Mouse (Mus musculus) thymus, postnatal 0 days (tissue): ENCODE measurements around the gene Tlcd1. TPM values are rescaled to one million over a fixed set of nuclear protein-coding genes. Genes with fewer than 3 reads are reported as not detected.

Source experiments
- DNase-seq: peaks from one replicate; pipeline ENCODE4 v3.0.0-alpha.2; 2015; ENCODE audit warnings: low spot score
- microRNA-seq: library from miRNA; unstranded; fragments of <30 nt; microRNA quantifications from one replicate; pipeline ENCODE4, GENCODE M21; 2016; ENCODE audit warnings: borderline number of aligned reads
- polyA plus RNA-seq: library from polyadenylated mRNA; unstranded; fragments of >200 nt; fragmentation: Nextera tagmentation; extraction: Ambion mirVana; gene quantifications from 2 replicates; pipeline ENCODE4 v1.2.1, GENCODE M21; 2015

Tlcd1 gene
- polyA plus RNA-seq, 1 experiment from 2014 or later = 12.2 TPM

DNA sequence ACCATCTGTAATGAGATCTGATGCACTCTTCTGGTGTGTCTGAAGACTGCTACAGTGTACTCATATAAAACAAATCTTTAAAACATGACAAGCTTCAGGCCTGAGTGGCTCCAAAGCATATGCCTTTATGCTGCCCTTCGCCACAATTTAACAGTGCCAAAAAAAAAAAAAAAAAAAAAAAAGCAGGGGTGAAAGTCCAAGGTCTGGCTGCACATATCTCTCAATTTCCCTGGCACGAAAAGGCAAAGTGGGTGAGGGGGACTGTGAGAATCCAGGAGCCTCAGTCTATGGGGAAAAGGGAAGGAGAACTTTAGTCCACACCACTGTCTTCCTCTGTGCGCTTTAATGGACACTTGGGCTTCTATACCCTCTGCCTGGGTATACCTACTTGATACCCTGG is 25.9 kb downstream of the Tlcd1 start:
- no peak for DNase-seq

DNA sequence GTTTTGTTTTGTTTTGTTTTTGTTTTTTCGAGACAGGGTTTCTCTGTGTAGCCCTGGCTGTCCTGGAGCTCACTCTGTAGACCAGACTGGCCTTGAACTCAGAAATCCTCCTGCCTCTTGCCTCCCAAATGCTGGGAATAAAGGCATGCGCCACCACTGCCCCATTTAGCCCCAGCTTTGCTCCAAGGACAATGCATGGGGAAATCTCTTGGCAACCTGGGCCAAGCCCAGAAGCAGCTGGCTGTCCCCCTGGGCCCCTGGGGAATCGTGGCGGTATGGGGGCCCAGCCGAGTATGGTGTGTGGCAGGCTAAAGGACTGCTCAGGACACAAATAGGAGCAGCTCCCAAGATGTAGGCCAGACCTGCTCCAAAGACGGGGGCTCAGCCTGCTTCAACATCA is 27.8 kb downstream of the Tlcd1 start:
- no peak for DNase-seq

DNA sequence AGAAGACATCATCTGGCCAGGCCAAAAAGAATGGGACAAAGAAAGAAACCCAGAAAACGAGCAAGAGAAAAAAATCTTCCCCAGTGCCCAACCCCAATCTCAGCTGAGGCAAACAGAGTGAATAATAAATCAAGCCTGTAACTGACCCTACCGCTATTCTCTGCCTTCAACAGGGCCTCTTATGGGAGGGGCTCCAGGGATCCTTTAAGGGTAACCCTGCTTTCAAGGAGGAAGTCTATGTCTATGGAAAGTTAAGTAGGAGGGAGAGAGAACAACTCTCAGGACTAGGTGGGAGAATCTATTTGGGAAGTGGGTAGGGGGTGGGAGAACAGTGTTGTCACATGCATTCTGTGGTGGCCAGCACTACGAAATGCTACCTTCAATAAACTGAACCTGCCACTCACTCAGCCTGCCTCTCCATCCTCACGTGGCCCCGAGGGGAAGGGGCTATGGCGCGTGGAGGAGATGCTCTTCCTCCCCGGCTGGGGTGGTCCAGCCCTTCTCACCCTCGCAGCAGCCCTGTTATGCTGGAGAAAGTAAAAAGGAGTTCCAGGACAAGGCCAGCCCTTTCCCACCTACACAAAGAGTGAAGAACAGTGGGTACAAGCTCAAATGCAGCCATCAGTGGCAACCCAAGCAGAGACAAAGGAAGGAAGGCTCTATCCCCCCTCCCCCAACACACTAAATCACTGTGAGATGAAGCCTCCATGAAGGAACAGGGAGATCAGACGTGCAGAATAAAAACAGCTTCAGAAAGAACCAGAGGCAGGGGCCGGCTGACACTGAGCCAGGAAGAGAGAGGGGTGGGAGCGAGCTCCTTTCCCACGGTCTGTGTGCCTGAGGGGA is 29.1 kb downstream of the Tlcd1 start:
- no peak for DNase-seq

DNA sequence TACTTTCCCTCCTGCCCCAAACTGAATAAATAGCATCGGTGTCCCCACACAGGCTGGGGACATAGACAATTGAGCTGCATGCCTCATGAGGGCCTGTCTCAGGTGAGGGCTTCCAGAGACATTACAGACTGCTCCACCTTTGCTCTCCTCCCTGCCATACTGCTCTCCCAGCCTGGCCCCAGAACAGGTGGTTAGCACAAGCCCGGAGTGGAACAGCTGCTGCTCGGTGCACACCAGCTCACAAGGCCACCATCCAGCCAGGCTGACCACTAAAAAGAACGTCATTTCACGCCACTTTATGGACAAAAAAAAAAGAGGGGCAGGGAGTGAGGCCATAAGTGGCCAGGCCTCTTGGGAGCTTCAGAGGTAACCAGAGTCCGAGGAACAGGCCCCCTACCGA is 30.7 kb downstream of the Tlcd1 start:
- no peak for DNase-seq

DNA sequence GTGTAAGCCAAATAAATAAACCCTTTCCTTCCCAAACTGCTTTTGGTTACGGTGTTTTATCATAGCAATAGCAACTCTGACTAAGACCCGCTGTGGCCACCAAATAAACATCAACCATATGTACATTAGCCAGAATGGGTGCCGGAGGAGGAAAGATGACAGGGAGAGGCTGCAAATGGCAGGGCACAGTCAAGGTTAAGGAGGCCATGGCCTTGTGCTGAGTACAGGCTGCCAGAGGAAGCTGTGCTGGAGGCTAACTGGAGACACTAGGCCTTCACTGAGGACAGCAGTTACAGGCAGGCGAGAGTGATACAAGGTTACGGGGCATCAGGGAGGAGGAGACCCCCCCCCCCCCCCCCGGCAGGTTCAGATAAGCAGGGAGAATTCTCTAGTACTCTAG is 33.4 kb downstream of the Tlcd1 start:
- no peak for DNase-seq

DNA sequence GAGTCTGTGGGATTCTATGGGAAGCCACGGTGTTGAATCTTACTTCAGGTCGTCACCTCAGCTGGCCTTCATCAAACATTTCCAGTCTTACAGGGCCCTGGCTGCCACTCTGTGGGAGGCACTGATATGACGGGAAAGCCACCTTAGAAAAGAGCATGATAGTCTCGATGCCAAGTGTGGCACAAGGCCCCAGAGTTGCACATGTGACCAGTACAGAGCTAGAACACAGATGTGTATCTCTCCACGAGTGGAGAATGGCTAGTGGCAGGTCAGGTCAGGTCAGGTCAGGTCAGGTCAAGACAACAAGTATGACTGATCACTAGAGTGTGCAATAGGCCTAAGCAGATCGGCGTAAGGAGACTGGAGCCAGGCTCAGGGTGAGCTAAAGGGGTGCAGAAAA is 34.1 kb downstream of the Tlcd1 start:
- no peak for DNase-seq

DNA sequence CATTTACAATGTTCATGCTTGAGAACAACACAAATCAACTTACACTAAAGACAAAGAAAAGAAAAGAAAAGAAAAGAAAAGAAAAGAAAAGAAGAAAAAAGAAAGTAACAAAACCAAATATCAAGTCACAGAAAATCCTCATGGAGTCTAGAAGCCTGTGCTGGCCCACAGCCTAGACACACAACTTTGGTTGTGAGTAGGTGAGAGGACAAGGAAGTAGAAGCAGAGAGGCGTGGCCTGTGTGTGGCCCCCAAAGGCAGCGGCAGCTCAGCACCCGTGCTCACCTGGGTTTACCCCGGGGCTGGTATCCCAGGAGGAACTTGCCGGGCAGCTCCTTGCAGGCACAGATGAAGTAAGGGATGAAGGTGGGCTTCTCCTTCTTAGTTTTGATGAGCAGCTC is 35.0 kb downstream of the Tlcd1 start:
- DNase-seq = no peak

DNA sequence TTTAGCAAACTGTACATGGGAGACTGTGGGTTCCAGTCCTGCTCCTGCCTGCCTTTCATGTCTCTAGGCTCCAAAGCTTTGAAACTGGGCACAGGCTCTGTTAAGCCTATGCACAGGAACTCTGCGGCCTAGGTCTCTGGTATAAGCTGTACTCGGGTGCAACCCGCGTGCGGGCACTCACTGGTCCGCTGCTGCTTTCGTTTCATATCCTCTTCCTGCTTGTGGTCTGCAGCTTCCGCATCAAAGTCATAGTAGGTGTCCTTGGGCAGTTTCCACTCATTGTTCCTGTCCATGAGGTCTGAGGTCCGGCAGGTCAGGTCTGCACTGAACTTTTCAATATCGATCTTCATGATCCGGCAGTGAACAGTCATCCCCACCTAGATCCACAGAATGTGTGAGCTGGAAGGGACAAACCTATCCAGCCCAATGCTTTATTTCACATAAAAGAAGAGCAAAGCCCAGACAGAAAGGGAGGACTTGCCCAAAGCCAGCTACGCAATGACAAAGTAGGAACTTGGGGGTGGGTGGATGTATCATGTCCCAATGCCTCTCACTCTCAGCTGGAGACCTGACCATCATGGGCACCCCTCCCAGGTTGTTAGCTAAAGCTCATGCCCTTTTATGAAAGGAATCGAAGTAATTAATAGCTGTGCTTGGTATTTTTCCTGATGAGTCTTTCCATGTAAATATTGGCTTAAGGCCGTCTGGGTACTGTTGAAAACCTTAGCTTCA is 36.7 kb downstream of the Tlcd1 start:
- DNase-seq = no peak

DNA sequence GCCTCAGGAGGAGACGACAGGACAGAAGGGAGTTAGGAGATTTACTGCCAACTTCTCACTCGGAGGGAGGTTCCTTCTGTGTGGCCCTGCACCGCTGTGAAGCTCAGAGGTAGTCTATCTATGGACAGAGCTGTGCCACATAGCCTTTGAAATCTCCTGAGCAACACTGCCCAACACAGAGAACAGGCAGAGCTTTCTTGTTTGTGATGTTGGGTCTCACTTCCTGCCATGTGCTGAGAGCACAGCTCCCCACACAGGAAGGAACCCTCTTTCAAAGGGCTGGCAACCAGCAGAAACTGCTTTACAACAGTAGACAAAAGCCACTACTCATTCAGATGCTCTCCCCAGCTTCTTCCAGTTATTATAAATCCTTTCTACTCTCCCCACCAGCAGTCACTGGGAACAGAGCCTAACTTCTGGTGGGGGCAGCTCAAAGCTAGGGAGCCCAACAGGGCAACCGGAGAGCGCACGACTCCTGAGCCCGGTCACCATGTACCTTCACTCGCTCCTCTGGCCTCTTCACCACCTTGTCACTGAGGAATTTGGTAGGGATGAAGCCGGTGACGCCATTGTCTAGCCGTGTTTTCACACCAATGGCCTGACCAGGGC is 39.3 kb downstream of the Tlcd1 start:
- DNase-seq = peak; percentile 64

DNA sequence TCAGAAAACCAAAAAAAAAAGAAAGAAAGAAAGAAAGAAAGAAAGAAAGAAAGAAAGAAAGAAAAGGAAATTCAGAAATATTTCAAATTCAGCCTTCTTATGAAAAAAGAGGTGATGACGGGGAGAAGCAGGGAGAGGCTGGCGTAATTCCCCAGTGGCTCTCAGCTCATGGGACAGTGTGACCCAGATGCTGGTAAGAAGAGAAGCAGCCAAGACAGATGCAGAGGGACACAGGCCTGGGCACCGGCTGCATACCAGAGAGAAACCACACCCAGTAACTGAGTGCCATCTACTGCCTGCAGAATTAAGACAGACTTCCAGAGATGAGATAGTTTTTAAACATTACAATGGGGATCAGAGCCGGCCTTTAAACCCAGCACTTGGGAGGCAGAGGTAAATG is 47.1 kb downstream of the Tlcd1 start:
- no peak for DNase-seq

Small RNA genes within 50 kb of the gene (microRNA-seq; reads per million reads assigned to microRNA genes)
- gene Mir7653 = not detected

Other genes starting within 250 kb of the Tlcd1 start
- gene Sez6, start 245.9 kb upstream of the Tlcd1 start, polyA plus RNA-seq = 0.26 TPM in 2 replicates
- 15.1 and 18.4 TPM in 2 replicates for gene Phf12, start 194.0 kb upstream of the Tlcd1 start, polyA plus RNA-seq
- gene Dhrs13, start 144.4 kb upstream of the Tlcd1 start, polyA plus RNA-seq = 10.2 TPM in 2 replicates
- gene Flot2, start 138.8 kb upstream of the Tlcd1 start, polyA plus RNA-seq = 50.3 and 55.3 TPM in 2 replicates
- gene Eral1, start 96.3 kb upstream of the Tlcd1 start, polyA plus RNA-seq = 22.4 and 24.5 TPM in 2 replicates
- gene Fam222b, start 82.1 kb upstream of the Tlcd1 start, polyA plus RNA-seq = 6.1 and 6.6 TPM in 2 replicates
- 57.5 and 58.6 TPM in 2 replicates for gene Traf4, start 11.1 kb upstream of the Tlcd1 start, polyA plus RNA-seq
- 14.1 and 14.5 TPM in 2 replicates for gene Nek8, start within 50 bp of the Tlcd1 start, polyA plus RNA-seq
- 1,919 and 1,995 TPM in 2 replicates for gene Rpl23a, start 6.9 kb downstream of the Tlcd1 start, polyA plus RNA-seq
- gene Rab34, start 11.7 kb downstream of the Tlcd1 start, polyA plus RNA-seq = 26.4 and 29.6 TPM in 2 replicates
- gene Proca1, start 16.7 kb downstream of the Tlcd1 start, polyA plus RNA-seq = 0.49 and 0.84 TPM in 2 replicates
- gene Sdf2, start 69.0 kb downstream of the Tlcd1 start, polyA plus RNA-seq = 74.6 and 74.7 TPM in 2 replicates
- 16.4 and 16.6 TPM in 2 replicates for gene Supt6, start 69.3 kb downstream of the Tlcd1 start, polyA plus RNA-seq
- 88.6 and 107 TPM in 2 replicates for gene 2610507B11Rik, start 85.0 kb downstream of the Tlcd1 start, polyA plus RNA-seq
- 0.21 and 0.29 TPM in 2 replicates for gene BC030499, start 114.1 kb downstream of the Tlcd1 start, polyA plus RNA-seq
- gene Spag5, start 124.8 kb downstream of the Tlcd1 start, polyA plus RNA-seq = 28.0 and 31.5 TPM in 2 replicates
- gene Aldoc, start 146.3 kb downstream of the Tlcd1 start, polyA plus RNA-seq = 2.3 TPM in 2 replicates
- gene Pigs, start 151.7 kb downstream of the Tlcd1 start, polyA plus RNA-seq = 43.9 and 47.9 TPM in 2 replicates
- gene Unc119, start 166.8 kb downstream of the Tlcd1 start, polyA plus RNA-seq = 36.8 and 39.5 TPM in 2 replicates
- 22.4 and 33.0 TPM in 2 replicates for gene Foxn1, start 209.8 kb downstream of the Tlcd1 start, polyA plus RNA-seq
- 0.43 and 0.76 TPM in 2 replicates for gene Slc13a2, start 245.5 kb downstream of the Tlcd1 start, polyA plus RNA-seq